ENCODE assay signal across 17 mouse cellular contexts in the genomic region with DNA sequence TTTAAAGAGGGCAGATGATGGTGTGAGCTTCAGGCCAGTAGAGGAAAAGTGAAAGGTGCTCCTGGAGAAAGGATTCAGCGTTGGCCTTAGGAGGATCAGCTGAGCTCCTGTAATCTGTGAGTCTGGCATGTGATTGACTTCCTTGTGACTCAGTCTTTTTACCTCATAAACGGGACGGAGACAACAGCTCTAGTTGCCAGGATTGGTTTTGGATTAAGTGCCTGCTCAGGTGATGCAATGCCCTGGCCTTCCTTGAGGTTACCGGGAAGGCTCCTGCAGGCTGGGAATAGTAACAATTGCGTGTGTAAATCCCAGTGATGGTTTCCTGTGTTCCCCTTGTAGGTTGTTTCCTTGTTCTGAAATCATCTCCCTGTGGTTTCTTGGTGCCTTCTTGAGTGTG.
"Had no signal": no experiment of that assay in that cellular context is flagged by ENCODE, and none has a peak within 500 bp of the region (broad histone marks: within the 10 kb centered on the region; RNA-seq: fewer than 3 reads in every experiment).

No protein-coding gene starts in this region.

- DNase-seq: lung, embryonic 14.5 days; lung, postnatal 14 days; lung, postnatal 4 days; midbrain, embryonic 14.5 days; right cerebral cortex, postnatal 14 days; thymus, adult 2 months; thymus, postnatal 25 days; thymus, postnatal 4 days had no signal

- ATAC-seq: midbrain, embryonic 16.5 days had no signal

- H3K9me3 ChIP-seq: liver, embryonic 15.5 days; neural tube, embryonic 15.5 days; stomach, embryonic 15.5 days had no signal

- H3K4me3 ChIP-seq: liver, embryonic 15.5 days; midbrain, embryonic 10.5 days; midbrain, embryonic 12.5 days; myocyte; neural tube, embryonic 13.5 days; neural tube, embryonic 15.5 days; stomach, embryonic 15.5 days had no signal

- H3K4me2 ChIP-seq: liver, embryonic 15.5 days; lung, embryonic 14.5 days; midbrain, embryonic 12.5 days; neural tube, embryonic 13.5 days; neural tube, embryonic 15.5 days; stomach, embryonic 15.5 days had no signal

- H3K9ac ChIP-seq: liver, embryonic 15.5 days; lung, embryonic 14.5 days; midbrain, embryonic 12.5 days; neural tube, embryonic 13.5 days; neural tube, embryonic 15.5 days; stomach, embryonic 15.5 days had no signal

- H3K27me3 ChIP-seq: liver, embryonic 15.5 days; midbrain, embryonic 12.5 days; neural tube, embryonic 13.5 days; neural tube, embryonic 15.5 days; stomach, embryonic 15.5 days had no signal

- H3K4me1 ChIP-seq: liver, embryonic 15.5 days; midbrain, embryonic 12.5 days; stomach, embryonic 15.5 days had no signal

- H3K27ac ChIP-seq: liver, embryonic 15.5 days; midbrain, embryonic 10.5 days; midbrain, embryonic 12.5 days; neural tube, embryonic 13.5 days; neural tube, embryonic 15.5 days; stomach, embryonic 15.5 days; stomach, postnatal 0 days had no signal

- H3K36me3 ChIP-seq: liver, embryonic 15.5 days; midbrain, embryonic 10.5 days; midbrain, embryonic 12.5 days; neural tube, embryonic 13.5 days; neural tube, embryonic 15.5 days; stomach, embryonic 15.5 days had no signal
